Mouse (Mus musculus) C2C12 (cell line): ENCODE results near the gene Tbkbp1. TPM values are rescaled to one million over a fixed set of nuclear protein-coding genes. Genes with fewer than 3 reads are reported as not detected.

Source experiments
- H3K27me3 ChIP-seq: one replicate; pipeline ENCODE4 v1.6.1; 2011; ENCODE audit not compliant: control insufficient read depth, insufficient read depth, insufficient read length
- H3K36me3 ChIP-seq: one replicate; pipeline ENCODE4 v1.6.1; 2011; ENCODE audit not compliant: control insufficient read depth, insufficient read depth
- H3K4me3 ChIP-seq: one replicate; pipeline ENCODE4 v1.5.1; 2011; ENCODE audit warnings: mild to moderate bottlenecking, control low read depth; ENCODE audit not compliant: poor library complexity, insufficient read depth, severe bottlenecking
- H3K79me2 ChIP-seq: one replicate; pipeline ENCODE4 v1.6.1; 2011; ENCODE audit not compliant: control insufficient read depth, insufficient read depth
- H3K79me3 ChIP-seq: one replicate; pipeline ENCODE4 v1.6.1; 2011; ENCODE audit warnings: low read depth, control low read depth
- H3ac ChIP-seq: one replicate; pipeline ENCODE3; 2011; ENCODE audit warnings: low read depth; ENCODE audit not compliant: control insufficient read depth, insufficient read length
- CEBPB ChIP-seq: IDR thresholded peaks from one replicate; pipeline ENCODE4 v1.6.1; 2011; ENCODE audit warnings: low read depth, mild to moderate bottlenecking, control low read depth, moderate library complexity
- CTCF ChIP-seq: IDR thresholded peaks from one replicate; pipeline ENCODE4 v1.5.1; 2011; ENCODE audit not compliant: control insufficient read depth, insufficient read depth, insufficient read length
- FOSL1 ChIP-seq: IDR thresholded peaks from one replicate; pipeline ENCODE4 v1.8.0; 2011; ENCODE audit warnings: mild to moderate bottlenecking, low read length; ENCODE audit not compliant: poor library complexity, insufficient read depth, severe bottlenecking
- MAX ChIP-seq: IDR thresholded peaks from one replicate; pipeline ENCODE4 v1.6.1; 2011; ENCODE audit warnings: mild to moderate bottlenecking, control low read depth
- MYOD1 ChIP-seq: IDR thresholded peaks from one replicate; pipeline ENCODE4 v1.6.1; 2011; ENCODE audit warnings: low read depth; ENCODE audit not compliant: control insufficient read depth, insufficient read length
- MYOG ChIP-seq: IDR thresholded peaks from one replicate; pipeline ENCODE4 v1.6.1; 2011; ENCODE audit not compliant: control insufficient read depth, insufficient read length; ENCODE audit errors: extremely low read depth
- USF1 ChIP-seq: IDR thresholded peaks from one replicate; pipeline ENCODE4 v1.6.1; 2011; ENCODE audit warnings: low read depth, mild to moderate bottlenecking, control low read depth, moderate library complexity
- polyA plus RNA-seq: library from polyadenylated mRNA; unstranded; fragments of >200 nt; fragmentation: generic; extraction: Trizol; gene quantifications from one replicate; pipeline ENCODE4 v1.2.1, GENCODE M21; 2012; ENCODE audit warnings: missing spikeins

Tbkbp1 gene
- polyA plus RNA-seq, 1 experiment, result 0.46 TPM

DNA sequence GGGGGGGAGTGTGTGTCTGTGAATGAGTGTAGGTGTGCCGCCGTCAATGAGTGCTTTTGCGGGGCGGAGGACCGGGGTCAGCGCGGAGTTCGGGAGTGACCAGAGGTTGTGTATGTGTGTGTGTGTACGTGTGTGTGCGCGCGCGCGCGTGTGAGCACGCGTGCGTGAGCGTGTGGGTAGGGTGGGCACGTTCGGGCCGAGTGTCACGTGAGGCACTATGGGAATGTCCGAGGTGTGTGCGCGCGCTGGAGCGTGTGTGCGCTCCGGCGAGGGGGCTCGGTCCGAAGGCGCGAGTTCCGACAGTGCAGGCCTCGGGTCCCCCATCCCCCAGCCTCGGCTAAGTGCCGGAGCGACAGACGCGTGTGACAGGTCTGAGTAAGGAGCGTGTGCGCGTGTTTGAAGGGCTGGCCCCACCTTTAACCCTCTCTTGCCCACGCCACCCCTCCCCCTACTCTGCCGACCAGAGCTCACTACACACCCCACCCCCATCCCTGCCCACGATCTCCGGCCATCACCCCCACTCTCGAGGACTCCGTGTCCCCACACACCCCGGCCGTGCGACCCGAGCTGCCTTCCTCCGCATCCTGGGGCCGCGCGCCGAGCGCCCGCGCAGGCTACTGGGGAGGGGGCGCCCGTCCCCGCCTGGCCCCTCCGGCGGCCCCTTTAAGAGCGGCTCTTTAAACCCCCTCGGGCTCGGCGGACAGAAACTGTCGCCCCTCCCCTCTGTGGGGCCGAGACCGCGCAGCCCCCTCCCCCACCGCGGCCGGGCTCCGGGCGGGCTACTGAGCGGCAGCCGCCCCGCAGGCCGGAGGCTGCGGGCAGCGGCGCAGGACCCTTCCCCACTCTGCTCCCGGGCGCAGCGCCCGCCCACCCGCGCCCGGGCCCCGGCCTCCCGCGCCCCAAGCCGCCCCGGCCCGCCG is 624 bp downstream of the Tbkbp1 start:
- Histone ChIP-seq H3K36me3 (peaks cover 14% of the 10 kb centered on the region), H3K27me3 (peaks cover 42% of the 10 kb centered on the region), H3K79me2 (no peaks in the 10 kb centered on the region), H3K79me3 (no peaks in the 10 kb centered on the region), H3K4me3 (peak overlapping the region; percentile 11), H3ac (peak overlapping the region; percentile 31)
- peak; percentile 59 for TF ChIP-seq USF1
- TF ChIP-seq FOSL1, result no peak
- no peak for TF ChIP-seq CTCF

DNA sequence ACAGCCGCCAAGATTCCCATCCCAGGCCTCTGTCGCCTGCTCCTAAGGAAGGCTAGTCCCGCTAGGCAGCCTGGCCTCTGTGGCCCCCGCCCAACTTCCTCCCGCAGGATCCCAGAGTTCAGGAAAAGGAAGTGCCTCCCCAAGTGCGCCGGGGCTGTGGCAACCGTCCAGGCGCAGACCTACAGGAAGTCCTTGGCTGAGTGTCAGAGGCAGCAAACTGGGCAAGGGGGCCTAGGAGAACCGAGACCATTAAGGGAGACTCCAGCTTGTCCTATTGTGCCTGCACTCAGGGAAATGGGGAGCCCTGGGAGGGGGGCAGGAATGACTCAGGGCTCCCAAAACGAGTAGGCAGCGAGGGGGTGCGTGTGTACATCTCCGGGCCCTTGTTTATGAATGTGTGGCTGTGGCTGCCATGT is 1.3 kb downstream of the Tbkbp1 start:
- Histone ChIP-seq H3K36me3 (peaks cover 8% of the 10 kb centered on the region), H3K79me3 (no peaks in the 10 kb centered on the region), H3K27me3 (peaks cover 45% of the 10 kb centered on the region), H3K4me3 (no peak overlapping the region), H3K79me2 (no peaks in the 10 kb centered on the region), H3ac (no peak overlapping the region)
- no peak for TF ChIP-seq FOSL1
- no peak for TF ChIP-seq MYOG
- TF ChIP-seq MAX, result no peak
- TF ChIP-seq MYOD1, result no peak
- TF ChIP-seq CTCF, result no peak
- no peak for TF ChIP-seq USF1
- TF ChIP-seq CEBPB, result no peak

DNA sequence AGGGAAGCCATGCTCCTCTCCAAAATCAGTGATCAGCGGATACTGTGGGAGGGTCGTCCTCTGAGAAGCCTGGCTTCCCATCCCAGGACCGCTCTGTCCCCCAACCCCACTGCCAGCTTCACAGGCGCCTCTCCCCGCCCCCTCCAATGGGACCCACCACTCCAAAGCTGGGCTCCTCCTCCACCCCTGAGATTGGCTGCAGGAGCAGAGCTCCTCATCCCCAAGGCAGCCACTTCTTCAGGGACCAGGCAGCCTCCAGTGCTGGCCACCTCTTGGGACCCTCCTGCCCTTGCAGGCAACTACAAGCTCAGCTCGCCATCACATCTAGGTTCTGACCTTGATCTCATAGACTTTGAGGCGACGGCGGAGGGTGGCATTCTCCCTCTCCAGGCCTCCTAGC is 2.3 kb downstream of the Tbkbp1 start:
- Histone ChIP-seq H3K4me3 (no peak overlapping the region), H3ac (no peak overlapping the region), H3K79me2 (no peaks in the 10 kb centered on the region), H3K27me3 (peaks cover 55% of the 10 kb centered on the region), H3K79me3 (no peaks in the 10 kb centered on the region), H3K36me3 (no peaks in the 10 kb centered on the region)
- TF ChIP-seq MYOG, result no peak
- no peak for TF ChIP-seq CEBPB
- TF ChIP-seq CTCF, result no peak
- no peak for TF ChIP-seq USF1
- no peak for TF ChIP-seq FOSL1
- no peak for TF ChIP-seq MYOD1
- TF ChIP-seq MAX, result no peak

DNA sequence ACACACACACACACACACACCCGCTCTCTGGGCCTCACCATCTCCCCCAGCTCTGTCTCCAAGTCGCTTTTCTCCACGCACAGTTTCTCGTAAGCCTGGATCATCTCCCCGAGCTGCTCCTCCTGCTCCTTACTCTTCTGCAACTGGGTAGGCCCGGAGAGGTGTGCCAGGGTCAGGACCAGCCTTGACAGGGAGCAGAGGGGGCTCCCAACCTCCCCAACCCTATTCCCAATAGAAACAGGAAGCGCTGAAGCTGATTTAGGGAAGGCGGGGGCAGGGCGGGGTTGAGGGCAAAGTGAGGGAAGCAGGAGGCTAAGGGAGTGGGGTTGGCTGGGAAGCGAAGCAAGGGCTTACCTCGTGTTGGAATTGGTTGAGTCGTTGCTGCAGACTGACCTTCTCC is 2.7 kb downstream of the Tbkbp1 start:
- Histone ChIP-seq H3K79me3 (no peaks in the 10 kb centered on the region), H3ac (no peak overlapping the region), H3K36me3 (no peaks in the 10 kb centered on the region), H3K27me3 (peaks cover 55% of the 10 kb centered on the region), H3K79me2 (no peaks in the 10 kb centered on the region), H3K4me3 (no peak overlapping the region)
- TF ChIP-seq MYOD1, result no peak
- no peak for TF ChIP-seq CTCF
- no peak for TF ChIP-seq MYOG
- no peak for TF ChIP-seq USF1
- no peak for TF ChIP-seq CEBPB
- no peak for TF ChIP-seq MAX
- TF ChIP-seq FOSL1, result no peak

DNA sequence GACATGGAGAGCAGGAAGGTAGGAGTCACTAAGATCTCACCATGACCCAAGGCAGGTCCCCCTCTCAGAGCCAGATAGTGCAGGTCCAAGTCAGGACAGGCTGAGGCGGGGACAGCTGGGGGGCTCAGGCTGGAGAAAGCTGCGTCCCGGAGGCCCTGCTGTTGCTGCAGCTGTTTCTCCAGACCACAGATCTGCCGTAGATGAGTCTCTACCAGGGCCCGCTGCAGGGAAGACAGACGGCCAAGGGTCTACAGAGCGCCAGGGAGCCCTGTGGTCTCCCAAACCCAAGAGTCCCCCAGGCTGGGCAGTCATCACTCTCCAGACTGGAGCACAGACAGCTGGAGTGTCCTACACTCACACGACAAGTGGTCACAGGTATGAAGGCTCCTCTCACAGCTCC is 4.0 kb downstream of the Tbkbp1 start:
- H3K36me3 ChIP-seq, result no peaks in the 10 kb centered on the region
- H3ac ChIP-seq, result no peak overlapping the region
- H3K79me2 ChIP-seq, result no peaks in the 10 kb centered on the region
- H3K4me3 ChIP-seq, result no peak overlapping the region
- TF ChIP-seq MYOD1 (peak; percentile 22), CEBPB (no peak), USF1 (no peak), CTCF (no peak), MAX (no peak), FOSL1 (no peak)
- H3K27me3 ChIP-seq, result peaks cover 55% of the 10 kb centered on the region
- H3K79me3 ChIP-seq, result no peaks in the 10 kb centered on the region
